Mouse (Mus musculus): ENCODE data around the gene Olfr1385. TPM values are rescaled to one million over a fixed set of nuclear protein-coding genes. Genes with fewer than 3 reads are reported as not detected.

The Olfr1385 gene
- polyA plus RNA-seq (2012; fragmentation: generic; extraction: Trizol), result under 1 TPM in 1 of 2 experiments, not detected in 1; 0.01 TPM

DNA sequence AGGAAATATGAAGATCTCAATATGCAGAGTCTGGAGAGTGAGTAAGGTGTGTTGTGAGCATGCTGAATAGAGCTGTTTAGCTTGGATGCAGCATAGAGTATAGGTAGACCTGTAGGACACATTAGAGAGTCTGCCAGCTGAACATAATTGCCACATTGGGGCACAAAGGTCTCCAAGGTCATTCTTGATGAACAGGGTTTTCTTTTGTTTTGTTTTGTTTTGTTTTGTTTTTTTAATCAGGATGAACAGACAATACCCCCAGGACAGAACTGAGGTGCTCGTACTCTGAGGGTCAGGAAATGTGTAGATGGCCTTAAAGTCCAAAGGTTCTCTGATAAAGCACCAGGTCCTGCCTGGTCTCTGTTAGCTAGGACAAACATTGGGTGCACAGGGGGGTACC lies at the start of gene Olfr1385:
Gene Olfr1385 (plus strand): TSS at position 301 of the 400 bp plus-strand sequence.

DNA sequence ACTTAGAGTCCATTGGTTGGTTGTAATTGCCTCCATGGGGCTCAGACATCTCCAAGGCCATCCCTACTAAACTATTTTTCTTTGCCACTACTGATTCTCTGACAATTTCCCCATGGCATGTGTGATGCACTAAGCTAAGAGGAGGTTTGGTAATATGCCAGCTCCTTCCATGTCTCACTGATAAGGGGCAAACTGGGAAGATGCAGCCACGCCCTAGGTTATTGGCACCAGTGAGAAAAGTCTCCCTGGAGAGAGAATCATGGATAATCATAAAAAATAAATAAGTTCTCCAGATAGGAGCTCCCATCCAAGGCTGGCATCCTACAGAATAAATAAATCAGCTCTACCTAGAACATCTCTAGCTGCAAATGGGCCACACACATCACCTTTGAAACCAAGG lies 33.8 kb upstream of the Olfr1385 start, which contains the start of gene Olfr1387:
Gene Olfr1387 (plus strand): TSS at position 301 of the 400 bp plus-strand sequence.

DNA sequence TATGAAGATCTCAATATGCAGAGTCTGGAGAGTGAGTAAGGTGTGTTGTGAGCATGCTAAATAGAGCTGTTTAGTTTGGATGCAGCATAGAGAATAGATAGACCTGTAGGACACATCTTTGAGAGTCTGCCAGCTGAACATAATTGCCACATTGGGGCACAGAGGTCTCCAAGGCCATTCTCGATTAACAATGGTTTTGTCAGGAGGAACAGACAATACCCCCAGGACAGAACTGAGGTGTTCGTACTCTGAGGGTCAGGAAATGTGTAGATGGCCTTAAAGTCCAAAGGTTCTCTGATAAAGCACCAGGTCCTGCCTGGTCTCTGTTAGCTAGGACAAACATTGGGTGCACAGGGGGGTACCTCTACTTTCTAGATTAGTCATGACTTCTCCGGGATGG lies 24.1 kb upstream of the Olfr1385 start, which contains the start of gene Olfr1386:
Gene Olfr1386 (plus strand): TSS at position 301 of the 400 bp plus-strand sequence.

DNA sequence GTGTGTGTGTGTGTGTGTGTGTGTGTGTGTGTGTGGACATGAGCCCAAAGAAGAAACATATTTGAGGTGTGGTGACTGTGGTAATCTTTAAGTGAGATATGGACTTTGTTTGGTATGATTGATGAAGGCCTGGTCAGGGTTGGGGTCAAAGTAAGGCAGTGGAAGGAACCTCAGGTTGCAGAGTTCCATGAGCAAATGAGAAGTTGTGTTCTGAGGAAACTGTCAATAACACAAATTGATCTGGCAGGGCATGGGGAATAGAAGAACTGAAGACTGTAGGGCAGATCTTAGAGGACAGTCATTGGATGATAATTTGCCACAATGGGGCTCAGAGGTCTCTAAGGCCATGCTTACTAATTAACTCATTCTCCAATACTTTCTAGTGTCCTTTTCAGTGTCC lies 30.5 kb downstream of the Olfr1385 start, which contains the start of gene Olfr1383:
Gene Olfr1383 (plus strand): TSS at position 301 of the 400 bp plus-strand sequence.

DNA sequence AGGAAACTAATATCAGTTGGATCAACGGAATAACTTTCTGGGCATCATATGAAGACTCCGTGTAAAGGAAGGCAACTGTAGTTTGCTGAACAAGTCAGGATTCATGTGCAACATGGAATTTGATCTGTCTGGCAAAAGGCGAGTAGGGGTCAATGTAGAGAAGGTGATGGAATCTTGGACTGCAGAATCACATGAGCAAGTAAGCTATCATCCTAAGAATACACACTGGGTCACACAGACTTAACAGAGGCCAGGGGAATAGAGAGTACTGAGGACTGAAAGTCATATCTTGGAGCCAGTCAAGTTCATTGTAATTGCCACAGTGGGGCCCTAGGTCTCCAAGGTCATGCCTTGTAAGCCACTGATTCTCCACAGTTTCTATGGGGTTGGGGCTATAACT lies 39.1 kb downstream of the Olfr1385 start, which contains the start of gene Olfr1382:
Gene Olfr1382 (plus strand): TSS at position 301 of the 400 bp plus-strand sequence.

DNA sequence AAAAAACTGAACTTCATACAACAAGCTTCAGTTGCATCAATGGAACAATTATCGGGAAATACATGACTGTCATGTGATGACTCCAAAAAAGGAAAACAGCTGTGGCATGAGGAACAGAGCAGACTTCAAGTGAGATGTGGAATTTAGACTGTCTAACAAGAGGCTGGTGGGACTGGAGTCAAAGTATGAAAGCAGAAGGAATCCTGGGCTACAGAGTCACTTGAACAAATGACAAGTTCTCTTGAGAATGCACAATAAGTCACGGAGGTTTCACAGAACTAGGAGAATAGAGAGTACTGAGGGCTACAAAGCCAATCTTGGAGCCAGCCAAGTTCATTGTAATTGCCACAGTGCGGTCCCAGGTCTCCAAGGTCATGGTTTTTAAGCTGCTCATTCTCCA lies 54.3 kb downstream of the Olfr1385 start, which contains the start of gene Olfr1381:
Gene Olfr1381 (plus strand): TSS at position 301 of the 400 bp plus-strand sequence.

Other genes starting within 250 kb of the Olfr1385 start
- 10 to 100 TPM; 44.6 to 95.3 TPM for gene Mgat1, start 244.9 kb upstream of the Olfr1385 start, polyA plus RNA-seq (2012; fragmentation: generic; extraction: Trizol)
- under 1 TPM in 1 of 2 experiments, not detected in 1; 0.04 TPM for gene Olfr1393, start 210.8 kb upstream of the Olfr1385 start, polyA plus RNA-seq (2012; fragmentation: generic; extraction: Trizol)
- under 1 TPM in 1 of 2 experiments, not detected in 1; 0.09 TPM for gene Olfr1392, start 203.8 kb upstream of the Olfr1385 start, polyA plus RNA-seq (2012; fragmentation: generic; extraction: Trizol)
- gene Olfr10, start 184.3 kb upstream of the Olfr1385 start, polyA plus RNA-seq (2012; fragmentation: generic; extraction: Trizol), result not detected
- not detected for gene Olfr1391, start 166.3 kb upstream of the Olfr1385 start, polyA plus RNA-seq (2012; fragmentation: generic; extraction: Trizol)
- not detected for gene Olfr1390, start 153.9 kb upstream of the Olfr1385 start, polyA plus RNA-seq (2012; fragmentation: generic; extraction: Trizol)
- gene Olfr1389, start 66.0 kb upstream of the Olfr1385 start, polyA plus RNA-seq (2012; fragmentation: generic; extraction: Trizol), result not detected
- under 1 TPM; 0.01 TPM for gene Olfr1388, start 52.4 kb upstream of the Olfr1385 start, polyA plus RNA-seq (2012; fragmentation: generic; extraction: Trizol)
- gene Olfr1387, start 33.7 kb upstream of the Olfr1385 start, polyA plus RNA-seq (2012; fragmentation: generic; extraction: Trizol), result not detected
- not detected for gene Olfr1386, start 24.0 kb upstream of the Olfr1385 start, polyA plus RNA-seq (2012; fragmentation: generic; extraction: Trizol)
- gene Olfr1384, start 17.7 kb downstream of the Olfr1385 start, polyA plus RNA-seq (2012; fragmentation: generic; extraction: Trizol), result not detected
- gene Olfr1383, start 30.6 kb downstream of the Olfr1385 start, polyA plus RNA-seq (2012; fragmentation: generic; extraction: Trizol), result not detected
- gene Olfr1382, start 39.2 kb downstream of the Olfr1385 start, polyA plus RNA-seq (2012; fragmentation: generic; extraction: Trizol), result not detected
- not detected for gene Olfr1381, start 54.4 kb downstream of the Olfr1385 start, polyA plus RNA-seq (2012; fragmentation: generic; extraction: Trizol)
- not detected for gene Olfr1380, start 67.8 kb downstream of the Olfr1385 start, polyA plus RNA-seq (2012; fragmentation: generic; extraction: Trizol)
- gene Flt4, start 120.2 kb downstream of the Olfr1385 start, polyA plus RNA-seq (2012; fragmentation: generic; extraction: Trizol), result not detected
- not detected for gene Scgb3a1, start 174.5 kb downstream of the Olfr1385 start, polyA plus RNA-seq (2012; fragmentation: generic; extraction: Trizol)
- 10 to 100 TPM in 1 of 2 experiments, 1 to 10 TPM in 1; 1.2 to 10.5 TPM for gene Cnot6, start 223.7 kb downstream of the Olfr1385 start, polyA plus RNA-seq (2012; fragmentation: generic; extraction: Trizol)